In genomic region chr10:128919966-128920365, GRCm38 (mm10) we compare ENCODE assay signal across 12 mouse cellular contexts. TPM values are rescaled to one million over a fixed set of nuclear protein-coding genes. Genes with fewer than 3 reads are reported as not detected.
DNase-seq lines count a peak whose midpoint lies in the region; ATAC-seq and TF ChIP-seq lines count a peak whose summit lies in the region.
"Had no signal": no experiment of that assay in that cellular context is flagged by ENCODE, and none has a peak within 500 bp of the region (broad histone marks: within the 10 kb centered on the region; RNA-seq: fewer than 3 reads in every experiment).

No protein-coding gene starts in this region.

- H3K4me1 ChIP-seq in limb, embryonic 13.5 days, result peaks cover 39% of the 10 kb centered on the region
- H3K4me1 ChIP-seq in limb, embryonic 10.5 days, result peaks cover 46% of the 10 kb centered on the region
- H3K4me1 ChIP-seq in hindbrain, embryonic 12.5 days, result peaks cover 36% of the 10 kb centered on the region
- peaks cover 31% of the 10 kb centered on the region for H3K4me1 ChIP-seq in small intestine, adult 2 months (ENCODE audit: control insufficient read depth, insufficient read depth, insufficient read length, low read length)
- peaks cover 16% of the 10 kb centered on the region for H3K4me1 ChIP-seq in forebrain, embryonic 15.5 days

- H3K27me3 ChIP-seq in limb, embryonic 13.5 days, result no peaks in the 10 kb centered on the region
- 0 out of 2 replicates have a peak, but pooled peaks cover 5% of the 10 kb centered on the region for H3K27me3 ChIP-seq in limb, embryonic 10.5 days (ENCODE audit: low read depth, poor library complexity, severe bottlenecking)
- no peaks in the 10 kb centered on the region for H3K27me3 ChIP-seq in hindbrain, embryonic 12.5 days
- H3K27me3 ChIP-seq in small intestine, adult 2 months (ENCODE audit: control insufficient read depth, insufficient read depth, low read length), result no peaks in the 10 kb centered on the region
- H3K27me3 ChIP-seq in forebrain, embryonic 15.5 days, result no peaks in the 10 kb centered on the region
- H3K27me3 ChIP-seq: CH12.LX; embryonic facial prominence, embryonic 12.5 days had no signal

- ATAC-seq in limb, embryonic 13.5 days (ENCODE audit: low FRiP score, low read depth), result no peak
- no peak for ATAC-seq in hindbrain, embryonic 12.5 days (ENCODE audit: low FRiP score)
- ATAC-seq in forebrain, embryonic 15.5 days (replicated peaks), result no peak

- H3K4me2 ChIP-seq in limb, embryonic 13.5 days (replicated peaks), result no peak overlapping the region
- no peak overlapping the region for H3K4me2 ChIP-seq in hindbrain, embryonic 12.5 days (replicated peaks)
- no peak overlapping the region for H3K4me2 ChIP-seq in forebrain, embryonic 15.5 days (replicated peaks)
- H3K4me2 ChIP-seq: embryonic facial prominence, embryonic 12.5 days had no signal

- no peaks in the 10 kb centered on the region for H3K9me3 ChIP-seq in limb, embryonic 13.5 days
- H3K9me3 ChIP-seq in limb, embryonic 10.5 days (replicated peaks), result no peaks in the 10 kb centered on the region
- no peaks in the 10 kb centered on the region for H3K9me3 ChIP-seq in hindbrain, embryonic 12.5 days (replicated peaks)
- no peaks in the 10 kb centered on the region for H3K9me3 ChIP-seq in forebrain, embryonic 15.5 days
- H3K9me3 ChIP-seq: embryonic facial prominence, embryonic 12.5 days had no signal

- TF ChIP-seq CTCF in small intestine, adult 2 months (IDR thresholded peaks at IDR 0.05; ENCODE audit: extremely low read depth, insufficient read length, insufficient replicate concordance, low read depth, low read length), result no peak

- WGBS in limb, embryonic 13.5 days, result 81% methylated on average over 7 of the region's 7 CpGs
- WGBS in limb, embryonic 10.5 days, result 82% methylated on average over 7 of the region's 7 CpGs
- 76% methylated on average over 7 of the region's 7 CpGs for WGBS in hindbrain, embryonic 12.5 days
- WGBS in small intestine, adult 2 months, result 84% methylated on average over 7 of the region's 7 CpGs
- WGBS in forebrain, embryonic 15.5 days, result 78% methylated on average over 7 of the region's 7 CpGs

- peak overlapping the region; percentile 17; the same call in 1 of the 2 replicates for H3K27ac ChIP-seq in limb, embryonic 13.5 days
- H3K27ac ChIP-seq in limb, embryonic 10.5 days, result no peak overlapping the region
- H3K27ac ChIP-seq in hindbrain, embryonic 12.5 days, result peak overlapping the region; percentile 57
- H3K27ac ChIP-seq in small intestine, adult 2 months (ENCODE audit: insufficient read depth, low read depth, low read length), result peak overlapping the region; percentile 70; the same call in 1 of the 2 replicates
- no peak overlapping the region for H3K27ac ChIP-seq in forebrain, embryonic 15.5 days (replicated peaks)

- H3K4me3 ChIP-seq in limb, embryonic 13.5 days, result no peak overlapping the region
- H3K4me3 ChIP-seq in limb, embryonic 10.5 days, result no peak overlapping the region
- no peak overlapping the region for H3K4me3 ChIP-seq in hindbrain, embryonic 12.5 days
- no peak overlapping the region for H3K4me3 ChIP-seq in small intestine, adult 2 months (ENCODE audit: low read depth, low read length)
- no peak overlapping the region for H3K4me3 ChIP-seq in forebrain, embryonic 15.5 days
- H3K4me3 ChIP-seq: embryonic facial prominence, embryonic 12.5 days had no signal

- TF ChIP-seq POLR2A in small intestine, adult 2 months (IDR thresholded peaks at IDR 0.05; ENCODE audit: low read depth, low read length), result no peak

- H3K36me3 ChIP-seq in limb, embryonic 13.5 days, result peaks cover 42% of the 10 kb centered on the region
- peaks cover 38% of the 10 kb centered on the region for H3K36me3 ChIP-seq in limb, embryonic 10.5 days
- peaks cover 25% of the 10 kb centered on the region for H3K36me3 ChIP-seq in hindbrain, embryonic 12.5 days
- H3K36me3 ChIP-seq in small intestine, adult 2 months (ENCODE audit: control insufficient read depth, insufficient read depth, low read length), result peaks cover 16% of the 10 kb centered on the region
- H3K36me3 ChIP-seq in forebrain, embryonic 15.5 days, result 0 out of 2 replicates have a peak, but pooled peaks cover 7% of the 10 kb centered on the region

- H3K9ac ChIP-seq in limb, embryonic 13.5 days, result no peak overlapping the region
- no peak overlapping the region; the same call in 1 of the 2 replicates for H3K9ac ChIP-seq in hindbrain, embryonic 12.5 days
- no peak overlapping the region for H3K9ac ChIP-seq in forebrain, embryonic 15.5 days (replicated peaks)
- H3K9ac ChIP-seq: embryonic facial prominence, embryonic 12.5 days had no signal

- peak; percentile 90 for DNase-seq in heart, adult 11 months
- no peak for DNase-seq in heart, postnatal 10 days
- no peak for DNase-seq in limb, embryonic 10.5 days (ENCODE audit: low spot score)
- DNase-seq in cerebellum, postnatal 36 days, result no peak
- DNase-seq: gastrocnemius, postnatal 14 days; liver had no signal

- intact Hi-C loops in heart, postnatal 10 days (cut with DNase I), result no loop called here

RNA-seq across cellular contexts. Expression of gene Rdh5, which starts 2.7 kb away (rescaled TPM):
- total RNA-seq in heart, postnatal 10 days (2021), result 1 to 10 TPM; 5.9 to 9.7 TPM
- 12.2 and 12.9 TPM in 2 replicates for polyA plus RNA-seq in limb, embryonic 13.5 days (2015; fragmentation: Nextera tagmentation; extraction: Ambion mirVana)
- 9.2 and 10.2 TPM in 2 replicates for polyA plus RNA-seq in limb, embryonic 10.5 days (2016; fragmentation: Nextera tagmentation; extraction: Ambion mirVana)
- polyA plus RNA-seq in hindbrain, embryonic 12.5 days (2016; fragmentation: Nextera tagmentation; extraction: Ambion mirVana), result 11.3 and 15.7 TPM in 2 replicates
- polyA plus RNA-seq in small intestine, adult 2 months (2012; rRNA removed), result 20.2 and 30.3 TPM in 2 replicates
- 11.7 and 12.6 TPM in 2 replicates for polyA plus RNA-seq in forebrain, embryonic 15.5 days (2015; fragmentation: Nextera tagmentation; extraction: Ambion mirVana)

RNA-seq across cellular contexts. Expression of gene Bloc1s1, which starts 3.9 kb away (rescaled TPM):
- 100 to 1,000 TPM; 188 to 198 TPM for total RNA-seq in heart, postnatal 10 days (2021)
- 225 and 240 TPM in 2 replicates for polyA plus RNA-seq in limb, embryonic 13.5 days (2015; fragmentation: Nextera tagmentation; extraction: Ambion mirVana)
- polyA plus RNA-seq in limb, embryonic 10.5 days (2016; fragmentation: Nextera tagmentation; extraction: Ambion mirVana), result 168 and 182 TPM in 2 replicates
- polyA plus RNA-seq in hindbrain, embryonic 12.5 days (2016; fragmentation: Nextera tagmentation; extraction: Ambion mirVana), result 210 and 235 TPM in 2 replicates
- polyA plus RNA-seq in small intestine, adult 2 months (2012; rRNA removed), result 88.8 and 147 TPM in 2 replicates
- 230 and 251 TPM in 2 replicates for polyA plus RNA-seq in forebrain, embryonic 15.5 days (2015; fragmentation: Nextera tagmentation; extraction: Ambion mirVana)

RNA-seq across cellular contexts. Expression of gene Itga7, which starts 13.7 kb away (rescaled TPM):
- 100 to 1,000 TPM; 125 to 136 TPM for total RNA-seq in heart, postnatal 10 days (2021)
- 4.8 and 5.5 TPM in 2 replicates for polyA plus RNA-seq in limb, embryonic 13.5 days (2015; fragmentation: Nextera tagmentation; extraction: Ambion mirVana)
- polyA plus RNA-seq in limb, embryonic 10.5 days (2016; fragmentation: Nextera tagmentation; extraction: Ambion mirVana), result 0.15 and 0.24 TPM in 2 replicates
- polyA plus RNA-seq in hindbrain, embryonic 12.5 days (2016; fragmentation: Nextera tagmentation; extraction: Ambion mirVana), result 3.6 and 4.4 TPM in 2 replicates
- 8.4 and 14.6 TPM in 2 replicates for polyA plus RNA-seq in small intestine, adult 2 months (2012; rRNA removed)
- polyA plus RNA-seq in forebrain, embryonic 15.5 days (2015; fragmentation: Nextera tagmentation; extraction: Ambion mirVana), result 2.1 TPM in 2 replicates

RNA-seq across cellular contexts. Expression of gene Cd63, which starts 19.2 kb away (rescaled TPM):
- 100 to 1,000 TPM; 203 to 239 TPM for total RNA-seq in heart, postnatal 10 days (2021)
- 820 and 839 TPM in 2 replicates for polyA plus RNA-seq in limb, embryonic 13.5 days (2015; fragmentation: Nextera tagmentation; extraction: Ambion mirVana)
- polyA plus RNA-seq in limb, embryonic 10.5 days (2016; fragmentation: Nextera tagmentation; extraction: Ambion mirVana), result 430 and 439 TPM in 2 replicates
- 258 and 273 TPM in 2 replicates for polyA plus RNA-seq in hindbrain, embryonic 12.5 days (2016; fragmentation: Nextera tagmentation; extraction: Ambion mirVana)
- 62.0 and 91.5 TPM in 2 replicates for polyA plus RNA-seq in small intestine, adult 2 months (2012; rRNA removed)
- polyA plus RNA-seq in forebrain, embryonic 15.5 days (2015; fragmentation: Nextera tagmentation; extraction: Ambion mirVana), result 125 and 142 TPM in 2 replicates
- total RNA-seq: CH12.LX had no signal

RNA-seq across cellular contexts. Expression of gene Gdf11, which starts 28.4 kb away (rescaled TPM):
- total RNA-seq in heart, postnatal 10 days (2021), result 1 to 10 TPM; 3.1 to 4.0 TPM
- 12.5 and 13.1 TPM in 2 replicates for polyA plus RNA-seq in limb, embryonic 13.5 days (2015; fragmentation: Nextera tagmentation; extraction: Ambion mirVana)
- polyA plus RNA-seq in limb, embryonic 10.5 days (2016; fragmentation: Nextera tagmentation; extraction: Ambion mirVana), result 16.2 TPM in 2 replicates
- 10.7 and 11.5 TPM in 2 replicates for polyA plus RNA-seq in hindbrain, embryonic 12.5 days (2016; fragmentation: Nextera tagmentation; extraction: Ambion mirVana)
- 0.53 and 0.82 TPM in 2 replicates for polyA plus RNA-seq in small intestine, adult 2 months (2012; rRNA removed)
- polyA plus RNA-seq in forebrain, embryonic 15.5 days (2015; fragmentation: Nextera tagmentation; extraction: Ambion mirVana), result 7.5 and 8.7 TPM in 2 replicates

Comparison
In these comparisons a context has a peak if more than half of its experiments do, and no peak if none do; other contexts are left out.
1. H3K27ac ChIP-seq: peak in limb, embryonic 13.5 days (single experiment), hindbrain, embryonic 12.5 days (single experiment) and small intestine, adult 2 months (single experiment); none in limb, embryonic 10.5 days (single experiment) and forebrain, embryonic 15.5 days (single experiment).